Mouse (Mus musculus): ENCODE data around the gene Flt3.

DNA sequence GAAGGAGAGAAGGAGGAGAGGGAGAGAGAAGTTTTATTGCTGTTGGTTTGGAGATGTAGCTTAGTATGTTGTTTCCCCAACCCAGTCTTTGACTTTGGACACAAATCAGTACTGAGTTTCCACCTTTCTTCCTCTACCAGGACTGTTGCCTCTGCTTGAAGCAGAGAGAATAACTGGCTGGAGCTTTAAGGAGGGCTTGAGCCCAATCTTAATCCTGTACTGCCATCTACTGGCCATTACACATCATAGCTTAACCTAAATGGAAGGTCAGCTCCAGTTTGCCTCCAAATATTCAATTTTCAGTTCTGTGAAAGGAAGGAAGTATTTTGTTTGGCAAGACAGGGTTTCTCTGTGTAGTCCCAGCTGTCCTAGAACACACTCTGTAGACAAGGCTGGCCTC is 80.6 kb downstream of the Flt3 start:
- peak; percentile 65; the same call in 1 of the 2 replicates for TF ChIP-seq CTCF (IDR thresholded peaks at IDR 0.05; ENCODE audit: borderline replicate concordance, insufficient read depth, low read depth, low read length)
- TF ChIP-seq POLR2A (IDR thresholded peaks at IDR 0.05; ENCODE audit: borderline replicate concordance, insufficient read depth, low read length): no peak

Data from cerebellum, adult 2 months (tissue).